Mouse (Mus musculus): Measurements from ENCODE around the gene Tceal8. TPM values are rescaled to one million over a fixed set of nuclear protein-coding genes. Genes with fewer than 3 reads are reported as not detected.
"Not testable (repeated sequence)": the region's sequence is repeated elsewhere in the genome, so short reads cannot be mapped to it uniquely, and the experiment has no call there.

The Tceal8 gene
- polyA plus RNA-seq, 1 experiment from 2014 or later, result 265 TPM

DNA sequence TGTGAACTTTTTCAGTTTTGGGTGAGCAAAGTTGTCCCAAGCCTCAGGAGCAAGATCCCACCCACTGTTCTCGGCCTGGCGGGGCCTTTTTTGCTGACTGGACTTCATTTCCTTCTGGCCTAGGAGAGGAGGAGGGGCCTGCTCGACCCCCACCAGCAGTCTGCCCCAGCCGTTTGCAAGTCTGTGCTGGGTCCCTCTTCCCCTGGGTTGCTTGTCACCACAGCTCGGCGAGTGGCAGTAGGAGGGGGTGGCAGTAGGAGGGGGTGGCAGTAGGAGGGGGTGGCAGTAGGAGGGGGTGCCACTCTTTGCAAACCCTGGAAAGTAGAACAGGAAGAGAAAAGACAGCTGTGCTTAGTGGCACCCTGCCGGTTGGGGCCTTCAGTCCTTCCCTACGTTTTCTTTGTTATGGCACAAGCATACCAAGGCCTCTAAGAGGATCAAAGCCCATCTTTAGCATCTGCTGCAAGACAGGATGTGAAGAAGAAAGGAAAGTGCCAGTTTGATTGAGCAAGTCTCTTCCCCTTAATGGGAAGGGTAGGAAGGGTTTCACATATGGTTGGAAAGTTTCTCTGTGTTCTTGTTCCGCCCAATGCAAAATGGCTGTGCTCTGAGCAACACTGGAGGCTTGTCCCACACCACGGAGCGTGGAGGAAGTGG, 8.9 kb upstream of the Tceal8 start:
- no peak overlapping the region for H3K9ac ChIP-seq
- WGBS, result 25% methylated on average over 11 of the region's 11 CpGs
- no peak for ATAC-seq (ENCODE audit: insufficient number of reproducible peaks, low FRiP score)

GRCm38 (mm10) chrX:136172786-136173185, 644 bp upstream of the Tceal8 start:
- no peaks in the 10 kb centered on the region; the same call in 1 of the 2 replicates for H3K36me3 ChIP-seq
- WGBS, result 31% methylated on average over 10 of the region's 10 CpGs
- H3K9me3 ChIP-seq (replicated peaks), result no peaks in the 10 kb centered on the region
- H3K4me1 ChIP-seq (replicated peaks), result no peaks in the 10 kb centered on the region
- H3K4me2 ChIP-seq, result peak overlapping the region; percentile 55
- no peak for ATAC-seq (ENCODE audit: insufficient number of reproducible peaks, low FRiP score)
- peak overlapping the region; percentile 60 for H3K27ac ChIP-seq (ENCODE audit: poor library complexity, severe bottlenecking)
- peak overlapping the region; percentile 71 for H3K4me3 ChIP-seq
- H3K9ac ChIP-seq, result no peak overlapping the region
- H3K27me3 ChIP-seq (replicated peaks), result no peaks in the 10 kb centered on the region

More for the DNA sequence above, 8.9 kb upstream of the Tceal8 start:
- Histone ChIP-seq H3K4me2 (peak overlapping the region; percentile 16; the same call in 1 of the 2 replicates), H3K27me3 (replicated peaks) (no peaks in the 10 kb centered on the region), H3K4me3 (no peak overlapping the region), H3K9me3 (replicated peaks) (no peaks in the 10 kb centered on the region), H3K4me1 (replicated peaks) (peaks cover 6% of the 10 kb centered on the region; the same call in 1 of the 2 replicates), H3K27ac (ENCODE audit: poor library complexity, severe bottlenecking) (no peak overlapping the region), H3K36me3 (no peaks in the 10 kb centered on the region)

DNA sequence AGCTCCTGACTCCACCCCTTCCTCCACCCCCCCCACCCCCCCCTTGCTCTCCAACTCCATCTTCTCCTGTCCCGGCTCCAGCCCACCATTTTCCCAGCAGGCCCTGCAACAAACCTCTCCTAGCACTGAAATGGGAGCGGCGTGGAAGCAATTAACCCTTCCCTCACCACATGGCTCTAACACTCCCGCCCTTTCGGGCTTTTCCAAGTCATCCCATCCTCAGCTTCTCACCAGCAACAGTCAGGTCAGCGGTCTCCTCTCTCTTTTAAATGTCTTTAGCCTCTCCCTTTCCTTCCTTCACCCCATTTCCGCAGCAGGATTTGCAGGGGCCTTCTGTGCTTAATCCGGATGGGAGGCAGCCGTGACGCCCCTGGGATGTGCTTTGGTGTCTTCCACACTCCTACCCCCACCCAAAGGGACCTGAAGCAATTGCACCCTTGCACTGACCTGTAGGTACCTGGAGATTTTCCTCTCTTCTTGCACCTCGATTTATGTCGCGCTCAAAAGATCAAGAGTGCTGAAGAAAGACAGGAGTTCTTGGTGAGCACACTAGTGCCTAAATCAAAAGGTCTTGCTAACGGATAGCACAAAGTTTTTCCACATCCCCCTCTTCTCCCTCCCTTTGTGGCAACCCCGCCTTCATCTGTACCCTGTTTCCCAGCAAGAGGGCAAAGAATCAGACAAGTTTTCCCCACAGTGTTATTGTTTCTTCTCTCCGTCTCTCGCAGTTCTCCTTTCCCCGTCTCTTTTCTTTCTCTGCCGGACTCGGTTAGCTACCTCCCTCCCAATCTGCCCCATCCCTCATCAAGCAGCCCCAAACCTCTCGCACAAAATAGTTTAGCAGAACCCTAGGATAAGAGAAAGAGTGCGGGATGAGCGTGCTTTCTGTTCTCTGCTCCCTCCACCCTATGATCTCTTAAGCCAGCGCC, 689 bp downstream of the Tceal8 start:
- Histone ChIP-seq H3K4me1 (replicated peaks) (no peaks in the 10 kb centered on the region), H3K9ac (peak overlapping the region; percentile 89)
- WGBS, result 12% methylated on average over 24 of the region's 24 CpGs

GRCm38 (mm10) chrX:136170625-136171024, 1.5 kb downstream of the Tceal8 start:
- H3K9me3 ChIP-seq (replicated peaks), result no peaks in the 10 kb centered on the region
- H3K27me3 ChIP-seq (replicated peaks), result no peaks in the 10 kb centered on the region
- no peaks in the 10 kb centered on the region for H3K4me1 ChIP-seq (replicated peaks)
- WGBS, result 35% methylated on average over 10 of the region's 10 CpGs
- peak overlapping the region; percentile 71 for H3K4me3 ChIP-seq
- H3K9ac ChIP-seq, result peak overlapping the region; percentile 71
- H3K4me2 ChIP-seq, result peak overlapping the region; percentile 77
- peak overlapping the region; percentile 96 for H3K27ac ChIP-seq (ENCODE audit: poor library complexity, severe bottlenecking)
- 0 out of 2 replicates have a peak, but pooled peaks have one; percentile 47 for ATAC-seq (ENCODE audit: insufficient number of reproducible peaks, low FRiP score)
- no peaks in the 10 kb centered on the region; the same call in 1 of the 2 replicates for H3K36me3 ChIP-seq

More for the DNA sequence above, 689 bp downstream of the Tceal8 start:
- peak; percentile 65; the same call in 1 of the 2 replicates for ATAC-seq (ENCODE audit: insufficient number of reproducible peaks, low FRiP score)
- H3K4me2 ChIP-seq, result peak overlapping the region; percentile 77
- no peaks in the 10 kb centered on the region for H3K9me3 ChIP-seq (replicated peaks)
- no peaks in the 10 kb centered on the region for H3K27me3 ChIP-seq (replicated peaks)
- peak overlapping the region; percentile 71 for H3K4me3 ChIP-seq
- H3K27ac ChIP-seq (ENCODE audit: poor library complexity, severe bottlenecking), result peak overlapping the region; percentile 96
- no peaks in the 10 kb centered on the region; the same call in 1 of the 2 replicates for H3K36me3 ChIP-seq

DNA sequence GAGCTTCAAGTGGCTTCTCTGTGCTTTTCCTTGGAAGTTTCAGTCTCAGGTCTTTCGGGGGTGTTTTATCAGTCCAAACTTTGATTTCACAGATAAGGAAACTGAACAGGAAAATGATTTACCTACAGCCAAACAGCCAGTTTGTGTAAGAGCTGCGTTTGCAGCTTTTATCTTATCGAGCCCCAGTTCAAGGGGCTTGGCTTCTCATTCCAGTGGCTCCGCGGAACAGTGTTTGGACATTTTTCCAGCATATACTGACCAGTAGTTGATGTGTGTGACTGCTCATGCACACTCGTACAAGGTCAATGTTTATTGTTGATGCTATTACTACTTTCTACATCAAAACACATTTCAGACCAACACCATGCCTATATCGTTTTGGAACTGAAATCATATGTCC, 27.9 kb downstream of the Tceal8 start:
- Histone ChIP-seq H3K4me2 (peak overlapping the region; percentile 45), H3K9ac (no peak overlapping the region; the same call in 1 of the 2 replicates), H3K27ac (ENCODE audit: poor library complexity, severe bottlenecking) (peak overlapping the region; percentile 79), H3K9me3 (replicated peaks) (no peaks in the 10 kb centered on the region), H3K27me3 (replicated peaks) (no peaks in the 10 kb centered on the region), H3K4me3 (no peak overlapping the region), H3K36me3 (no peaks in the 10 kb centered on the region), H3K4me1 (replicated peaks) (no peaks in the 10 kb centered on the region)
- ATAC-seq (ENCODE audit: insufficient number of reproducible peaks, low FRiP score), result no peak
- WGBS, result 30% methylated on average over 7 of the region's 7 CpGs

GRCm38 (mm10) chrX:136143711-136144110, 28.4 kb downstream of the Tceal8 start:
- H3K27ac ChIP-seq (ENCODE audit: poor library complexity, severe bottlenecking), result peak overlapping the region; percentile 79
- 41% methylated on average over 2 of the region's 2 CpGs for WGBS
- H3K4me2 ChIP-seq, result peak overlapping the region; percentile 45
- ATAC-seq (ENCODE audit: insufficient number of reproducible peaks, low FRiP score), result peak; percentile 7; the same call in 1 of the 2 replicates
- H3K27me3 ChIP-seq (replicated peaks), result no peaks in the 10 kb centered on the region
- no peaks in the 10 kb centered on the region for H3K4me1 ChIP-seq (replicated peaks)
- H3K4me3 ChIP-seq, result no peak overlapping the region
- no peaks in the 10 kb centered on the region for H3K9me3 ChIP-seq (replicated peaks)
- no peak overlapping the region for H3K9ac ChIP-seq
- H3K36me3 ChIP-seq, result no peaks in the 10 kb centered on the region

GRCm38 (mm10) chrX:136141385-136141784, 30.8 kb downstream of the Tceal8 start:
- H3K27ac ChIP-seq (ENCODE audit: poor library complexity, severe bottlenecking), result no peak overlapping the region
- H3K4me2 ChIP-seq, result no peak overlapping the region
- 75% methylated on average over 5 of the region's 5 CpGs for WGBS
- H3K36me3 ChIP-seq, result no peaks in the 10 kb centered on the region
- no peak overlapping the region for H3K9ac ChIP-seq
- ATAC-seq (ENCODE audit: insufficient number of reproducible peaks, low FRiP score), result no peak
- no peak overlapping the region for H3K4me3 ChIP-seq
- no peaks in the 10 kb centered on the region for H3K27me3 ChIP-seq (replicated peaks)
- H3K4me1 ChIP-seq (replicated peaks), result no peaks in the 10 kb centered on the region
- no peaks in the 10 kb centered on the region for H3K9me3 ChIP-seq (replicated peaks)

GRCm38 (mm10) chrX:136139640-136140004, 32.5 kb downstream of the Tceal8 start:
- not testable (repeated sequence) for H3K27me3 ChIP-seq (replicated peaks); H3K36me3 ChIP-seq; H3K9me3 ChIP-seq (replicated peaks); ATAC-seq (ENCODE audit: insufficient number of reproducible peaks, low FRiP score); H3K4me1 ChIP-seq (replicated peaks); H3K27ac ChIP-seq (ENCODE audit: poor library complexity, severe bottlenecking)
- peak overlapping the region; percentile 68 for H3K9ac ChIP-seq
- 31% methylated on average over 5 of the region's 5 CpGs for WGBS
- H3K4me3 ChIP-seq, result peak overlapping the region; percentile 55
- H3K4me2 ChIP-seq, result peak overlapping the region; percentile 65

DNA sequence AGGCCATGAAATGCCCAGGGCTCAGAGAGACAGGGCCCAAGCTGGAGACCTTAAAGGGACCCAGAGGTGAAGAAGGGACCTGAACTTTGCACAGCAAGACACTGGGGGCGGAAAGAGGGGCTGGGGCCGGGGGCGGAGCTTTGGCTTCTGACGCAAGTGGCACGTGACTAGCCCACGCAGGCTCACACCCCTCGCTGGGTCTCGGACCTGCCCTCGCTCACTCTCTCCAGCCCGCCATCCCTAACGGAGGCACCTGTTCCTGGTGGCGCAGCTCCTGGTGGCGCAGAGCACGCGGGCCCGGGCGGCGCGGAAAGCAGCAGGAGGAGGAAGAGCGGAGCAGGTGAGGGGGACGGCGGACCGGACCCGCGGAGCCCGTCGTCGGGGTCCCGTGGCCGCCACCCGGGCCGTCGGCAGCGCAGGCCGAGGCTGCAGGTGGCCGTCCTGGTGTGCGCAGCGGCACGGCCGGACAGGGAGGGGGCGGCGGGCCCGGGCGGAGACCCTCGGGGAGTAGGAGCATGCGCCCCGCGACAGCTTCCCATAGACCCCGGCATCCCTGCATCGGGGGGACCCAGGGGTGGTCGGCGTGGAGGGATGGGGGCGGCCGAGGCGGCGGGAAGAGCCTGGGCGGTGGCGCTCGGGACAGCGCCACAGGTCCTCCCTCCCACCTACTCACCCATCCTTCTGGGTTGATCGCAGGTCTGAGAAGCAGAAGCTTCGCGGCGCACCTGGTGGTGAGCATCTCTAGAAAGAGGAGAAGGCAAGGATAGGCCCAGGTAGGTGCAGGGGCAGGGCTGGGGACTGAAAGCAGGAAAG, 33.1 kb downstream of the Tceal8 start, which contains the start of gene Bex4:
TSS of gene Bex4 (plus strand) at position 170 of the 813 bp plus-strand sequence.
- not testable (repeated sequence) for H3K27ac ChIP-seq (ENCODE audit: poor library complexity, severe bottlenecking); H3K27me3 ChIP-seq (replicated peaks); H3K9me3 ChIP-seq (replicated peaks); H3K4me1 ChIP-seq (replicated peaks); H3K36me3 ChIP-seq
- Histone ChIP-seq H3K9ac (peak within 1 kb of the TSS; percentile 68), H3K4me3 (peak within 1 kb of the TSS; percentile 55), H3K4me2 (peak within 1 kb of the TSS; percentile 65)
- peak; percentile 92 for ATAC-seq (ENCODE audit: insufficient number of reproducible peaks, low FRiP score)
- 29% methylated on average over 20 of the region's 64 CpGs for WGBS

- H3K4me3 ChIP-seq, result no peak overlapping the region
- peak; percentile 54; the same call in 1 of the 2 replicates for ATAC-seq (ENCODE audit: insufficient number of reproducible peaks, low FRiP score)
- 74% methylated on average over 4 of the region's 4 CpGs for WGBS
Observed at GRCm38 (mm10) chrX:136135559-136135958, 36.6 kb downstream of the Tceal8 start.

More at GRCm38 (mm10) chrX:136135559-136135958, 36.6 kb downstream of the Tceal8 start:
- Histone ChIP-seq H3K4me2 (no peak overlapping the region), H3K9ac (no peak overlapping the region), H3K27ac (ENCODE audit: poor library complexity, severe bottlenecking) (no peak overlapping the region), H3K4me1 (replicated peaks) (no peaks in the 10 kb centered on the region), H3K9me3 (replicated peaks) (no peaks in the 10 kb centered on the region), H3K36me3 (no peaks in the 10 kb centered on the region), H3K27me3 (replicated peaks) (no peaks in the 10 kb centered on the region)
